Comparison of ENCODE assay signal across 33 mouse cellular contexts in genomic region chr19:28612249-28612648, GRCm38 (mm10).
DNase-seq lines count a peak whose midpoint lies in the region; ATAC-seq and TF ChIP-seq lines count a peak whose summit lies in the region.
"Had no signal": no experiment of that assay in that cellular context is flagged by ENCODE, and none has a peak within 500 bp of the region (broad histone marks: within the 10 kb centered on the region; RNA-seq: fewer than 3 reads in every experiment).

No protein-coding gene starts in this region.

- peak overlapping the region; percentile 62; the same call in 1 of the 2 replicates for H3K27ac ChIP-seq in spleen, adult 2 months (ENCODE audit: insufficient read depth, low read length)
- no peak overlapping the region for H3K27ac ChIP-seq in hindbrain, embryonic 11.5 days (ENCODE audit: low read depth, low read length)
- H3K27ac ChIP-seq: embryonic facial prominence, embryonic 13.5 days; forebrain, embryonic 10.5 days; forebrain, embryonic 15.5 days; gastrocnemius, adult 2 months; heart, adult 2 months; hindbrain, embryonic 15.5 days; intestine, embryonic 15.5 days; kidney, postnatal 0 days; limb, embryonic 10.5 days; limb, embryonic 15.5 days; liver, embryonic 13.5 days; midbrain, embryonic 12.5 days had no signal

- WGBS in spleen, adult 2 months: 72% methylated on average over 10 of the region's 10 CpGs
- 82% methylated on average over 10 of the region's 10 CpGs for WGBS in hindbrain, embryonic 11.5 days

- H3K27me3 ChIP-seq in spleen, adult 2 months (ENCODE audit: control insufficient read depth, insufficient read depth, low read length): no peaks in the 10 kb centered on the region
- H3K27me3 ChIP-seq in hindbrain, embryonic 11.5 days (ENCODE audit: control insufficient read depth, insufficient read depth, low read length): no peaks in the 10 kb centered on the region
- H3K27me3 ChIP-seq: embryonic facial prominence, embryonic 13.5 days; forebrain, embryonic 15.5 days; heart, embryonic 12.5 days; hindbrain, embryonic 15.5 days; intestine, embryonic 15.5 days; limb, embryonic 15.5 days; liver, embryonic 13.5 days; megakaryocyte, embryonic 14.5 days had no signal

- DNase-seq in spleen, adult 2 months (ENCODE audit: low read depth in 1 of 2, low spot score in 2 of 2): peak in 1 of 2 experiments; percentile 28
- no peak for DNase-seq in spleen, postnatal 36 days (ENCODE audit: low spot score in 2 of 2)
- DNase-seq in CD4-positive, CD25-positive, alpha-beta regulatory T cell, adult 2 months (ENCODE audit: low read depth, low spot score): peak; percentile 82
- DNase-seq in induced T-regulatory cell, adult 2 months (ENCODE audit: low read depth): peak; percentile 76
- DNase-seq in thymus, postnatal 25 days: peak; percentile 5
- DNase-seq in left cerebral cortex, postnatal 14 days (ENCODE audit: low spot score in 2 of 2): no peak
- no peak for DNase-seq in hindbrain, embryonic 11.5 days (ENCODE audit: low spot score)
- DNase-seq: adrenal gland, postnatal 25 days; cerebellum, adult 11-12 months; cerebellum, adult 9-11 months; embryo, embryonic 11 days; gastrocnemius, adult 2 months; gastrocnemius, postnatal 36 days; heart, adult 2 months; kidney, adult 2 months; kidney, postnatal 4 days; liver, embryonic 13.5 days; lung, adult 18-20 months; lung, postnatal 4 days; spleen, adult 18-20 months had no signal

- TF ChIP-seq CTCF in spleen, adult 2 months (IDR thresholded peaks at IDR 0.05; ENCODE audit: extremely low read depth, insufficient read depth, insufficient read length, insufficient replicate concordance): no peak

- H3K36me3 ChIP-seq in spleen, adult 2 months (ENCODE audit: control insufficient read depth, insufficient read depth, low read length): no peaks in the 10 kb centered on the region
- no peaks in the 10 kb centered on the region for H3K36me3 ChIP-seq in hindbrain, embryonic 11.5 days (ENCODE audit: control insufficient read depth, insufficient read depth, low read length)
- H3K36me3 ChIP-seq: embryonic facial prominence, embryonic 13.5 days; forebrain, embryonic 10.5 days; forebrain, embryonic 15.5 days; G1E; heart, embryonic 12.5 days; hindbrain, embryonic 15.5 days; intestine, embryonic 15.5 days; limb, embryonic 10.5 days; limb, embryonic 15.5 days; liver, embryonic 13.5 days; midbrain, embryonic 12.5 days had no signal

- H3K4me3 ChIP-seq in spleen, adult 2 months (ENCODE audit: extremely low read depth, insufficient read depth, insufficient read length): peak overlapping the region; percentile 20; the same call in 1 of the 2 replicates
- H3K4me3 ChIP-seq in hindbrain, embryonic 11.5 days (ENCODE audit: low read depth, low read length): no peak overlapping the region
- H3K4me3 ChIP-seq: embryonic facial prominence, embryonic 13.5 days; forebrain, embryonic 10.5 days; forebrain, embryonic 15.5 days; gastrocnemius, adult 2 months; heart, adult 2 months; heart, embryonic 12.5 days; hindbrain, embryonic 15.5 days; intestine, embryonic 15.5 days; limb, embryonic 10.5 days; limb, embryonic 15.5 days; liver, embryonic 13.5 days; megakaryocyte, embryonic 14.5 days; midbrain, embryonic 12.5 days had no signal

- H3K9ac ChIP-seq in hindbrain, embryonic 11.5 days (ENCODE audit: low read depth, low read length): no peak overlapping the region
- H3K9ac ChIP-seq: embryonic facial prominence, embryonic 13.5 days; forebrain, embryonic 15.5 days; heart, embryonic 12.5 days; hindbrain, embryonic 15.5 days; intestine, embryonic 15.5 days; limb, embryonic 15.5 days; liver, embryonic 13.5 days; midbrain, embryonic 12.5 days had no signal

- H3K4me1 ChIP-seq in spleen, adult 2 months (ENCODE audit: control insufficient read depth, insufficient read depth, insufficient read length): no peaks in the 10 kb centered on the region
- H3K4me1 ChIP-seq in hindbrain, embryonic 11.5 days (replicated peaks; ENCODE audit: control insufficient read depth, insufficient read depth, low read length): no peaks in the 10 kb centered on the region
- H3K4me1 ChIP-seq: hindbrain, embryonic 15.5 days; liver, embryonic 13.5 days; megakaryocyte, embryonic 14.5 days had no signal

- no peak for ATAC-seq in hindbrain, embryonic 11.5 days (ENCODE audit: low FRiP score)
- ATAC-seq: forebrain, embryonic 15.5 days; intestine, embryonic 15.5 days; lung, postnatal 0 days had no signal

- H3K9me3 ChIP-seq in hindbrain, embryonic 11.5 days (ENCODE audit: control insufficient read depth, low read length): no peaks in the 10 kb centered on the region
- H3K9me3 ChIP-seq: embryonic facial prominence, embryonic 13.5 days; forebrain, embryonic 10.5 days; forebrain, embryonic 15.5 days; G1E; heart, embryonic 12.5 days; hindbrain, embryonic 15.5 days; intestine, embryonic 15.5 days; limb, embryonic 10.5 days; limb, embryonic 15.5 days; liver, embryonic 13.5 days; midbrain, embryonic 12.5 days had no signal

- no peak for TF ChIP-seq POLR2A in spleen, adult 2 months (IDR thresholded peaks at IDR 0.05; ENCODE audit: low read depth, low read length)

- intact Hi-C loops in left cerebral cortex, postnatal 14 days (cut with DNase I): no loop called here

- no peak overlapping the region for H3K4me2 ChIP-seq in hindbrain, embryonic 11.5 days (replicated peaks; ENCODE audit: low read depth, low read length)
- H3K4me2 ChIP-seq: embryonic facial prominence, embryonic 13.5 days; forebrain, embryonic 15.5 days; heart, embryonic 12.5 days; hindbrain, embryonic 15.5 days; intestine, embryonic 15.5 days; limb, embryonic 15.5 days; liver, embryonic 13.5 days; midbrain, embryonic 12.5 days had no signal

Comparison
In these comparisons a context has a peak if more than half of its experiments do, and no peak if none do; other contexts are left out.
1. DNase-seq: peak in CD4-positive, CD25-positive, alpha-beta regulatory T cell, adult 2 months (single experiment), induced T-regulatory cell, adult 2 months (single experiment) and thymus, postnatal 25 days (single experiment); none in spleen, postnatal 36 days (0 of 2), left cerebral cortex, postnatal 14 days (0 of 2) and hindbrain, embryonic 11.5 days (single experiment).